Mouse (Mus musculus): ENCODE data around the gene Cdh1. TPM values are rescaled to one million over a fixed set of nuclear protein-coding genes. Genes with fewer than 3 reads are reported as not detected.

The Cdh1 gene
- polyA plus RNA-seq, 1 experiment from 2014 or later, result 74.0 TPM

GRCm38 (mm10) chr8:106617865-106618264, 14.7 kb downstream of the Cdh1 start:
- no peaks in the 10 kb centered on the region for H3K9me3 ChIP-seq (replicated peaks; ENCODE audit: low read length)
- ATAC-seq (replicated peaks; ENCODE audit: low FRiP score, low read depth) (no peak), DNase-seq (ENCODE audit: low spot score) (no peak)
- H3K36me3 ChIP-seq (ENCODE audit: insufficient read depth, low read length), result no peaks in the 10 kb centered on the region
- no peak overlapping the region for H3K4me2 ChIP-seq (ENCODE audit: low read length)
- H3K27ac ChIP-seq, result peak overlapping the region; percentile 82; the same call in 1 of the 2 replicates
- WGBS, result 81% methylated on average over 6 of the region's 6 CpGs
- H3K9ac ChIP-seq (ENCODE audit: low read depth, low read length), result no peak overlapping the region
- no peak for TF ChIP-seq CTCF (IDR thresholded peaks at IDR 0.05; ENCODE audit: low read depth)
- no peak overlapping the region for H3K4me3 ChIP-seq (replicated peaks; ENCODE audit: low read depth, low read length)
- no peaks in the 10 kb centered on the region for H3K27me3 ChIP-seq (ENCODE audit: insufficient read depth, low read length)
- H3K4me1 ChIP-seq (replicated peaks; ENCODE audit: insufficient read depth, low read length), result peaks cover 7% of the 10 kb centered on the region

DNA sequence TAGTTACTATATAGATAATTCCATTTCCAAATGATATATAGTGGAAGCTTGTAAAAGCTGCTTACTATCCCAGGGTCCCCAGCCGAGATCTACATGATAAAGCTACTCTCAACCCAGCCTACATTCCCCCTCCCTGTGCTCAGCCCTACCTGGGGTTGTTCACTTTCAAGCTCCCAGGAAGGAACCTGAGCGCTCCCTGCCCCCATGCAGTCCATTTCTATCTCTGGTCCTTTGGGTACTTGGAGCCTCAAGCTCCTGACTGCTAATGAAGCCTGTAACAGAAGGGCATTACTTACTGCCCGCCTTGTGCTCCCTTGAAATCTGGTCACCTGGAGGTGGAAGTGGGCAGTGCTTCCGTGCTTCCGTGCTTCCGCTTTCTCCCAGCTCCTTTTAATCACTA, 15.2 kb downstream of the Cdh1 start:
- WGBS, result 50% methylated on average over 6 of the region's 6 CpGs
- H3K4me1 ChIP-seq (replicated peaks; ENCODE audit: insufficient read depth, low read length), result peaks cover 7% of the 10 kb centered on the region
- peak overlapping the region; percentile 82 for H3K27ac ChIP-seq
- no peak overlapping the region for H3K9ac ChIP-seq (ENCODE audit: low read depth, low read length)
- H3K27me3 ChIP-seq (ENCODE audit: insufficient read depth, low read length), result no peaks in the 10 kb centered on the region
- no peak overlapping the region for H3K4me2 ChIP-seq (ENCODE audit: low read length)
- DNase-seq (ENCODE audit: low spot score), result no peak
- no peak overlapping the region for H3K4me3 ChIP-seq (replicated peaks; ENCODE audit: low read depth, low read length)
- TF ChIP-seq CTCF (IDR thresholded peaks at IDR 0.05; ENCODE audit: low read depth), result no peak; the same call in 1 of the 2 replicates
- no peaks in the 10 kb centered on the region for H3K9me3 ChIP-seq (replicated peaks; ENCODE audit: low read length)
- ATAC-seq (replicated peaks; ENCODE audit: low FRiP score, low read depth), result no peak
- no peaks in the 10 kb centered on the region for H3K36me3 ChIP-seq (ENCODE audit: insufficient read depth, low read length)

DNA sequence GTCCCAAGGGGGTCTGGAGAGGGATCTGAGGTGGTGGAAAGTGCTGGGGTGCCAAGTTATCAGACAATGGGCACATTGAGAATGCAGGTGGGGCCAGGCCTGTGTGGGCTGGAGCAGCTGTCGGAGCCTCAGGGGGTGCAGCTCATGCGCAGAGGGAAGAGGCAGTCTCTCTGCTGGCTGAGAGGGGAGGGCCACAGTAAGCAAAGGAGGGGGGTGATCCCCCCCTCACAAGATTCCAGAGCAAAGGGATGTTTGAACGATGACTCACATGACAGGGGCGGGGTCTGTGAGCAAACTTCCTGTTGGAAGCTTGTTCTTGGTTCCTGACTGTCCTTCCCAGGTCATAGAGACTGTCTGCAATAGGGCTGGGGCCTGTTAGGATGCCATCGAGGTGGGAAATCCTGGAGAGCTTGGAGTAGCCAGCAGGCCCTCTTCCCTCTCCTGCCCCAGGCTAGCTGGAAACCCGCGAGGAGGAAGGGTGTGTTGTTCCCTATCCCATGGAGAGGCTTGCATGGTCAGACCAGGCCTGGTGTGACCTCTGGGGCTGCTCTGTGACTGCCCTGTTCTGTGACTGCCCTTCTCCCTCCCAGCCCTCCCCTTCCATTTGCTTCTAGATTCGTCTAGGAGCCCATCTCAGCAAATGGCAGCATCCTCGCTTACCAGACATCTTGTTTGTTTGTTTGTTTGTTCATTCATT, 16.5 kb downstream of the Cdh1 start:
- no peaks in the 10 kb centered on the region for H3K36me3 ChIP-seq (ENCODE audit: insufficient read depth, low read length)
- peaks cover 7% of the 10 kb centered on the region for H3K4me1 ChIP-seq (replicated peaks; ENCODE audit: insufficient read depth, low read length)
- no peak overlapping the region for H3K4me3 ChIP-seq (replicated peaks; ENCODE audit: low read depth, low read length)
- H3K9ac ChIP-seq (ENCODE audit: low read depth, low read length), result 0 out of 2 replicates have a peak overlapping the region, but pooled peaks have one; percentile 44
- peak; percentile 81 for ATAC-seq (replicated peaks; ENCODE audit: low FRiP score, low read depth)
- TF ChIP-seq CTCF (IDR thresholded peaks at IDR 0.05; ENCODE audit: low read depth), result no peak
- no peaks in the 10 kb centered on the region for H3K9me3 ChIP-seq (replicated peaks; ENCODE audit: low read length)
- DNase-seq (ENCODE audit: low spot score), result peak; percentile 85
- H3K27me3 ChIP-seq (ENCODE audit: insufficient read depth, low read length), result no peaks in the 10 kb centered on the region
- H3K27ac ChIP-seq, result peak overlapping the region; percentile 82
- 48% methylated on average over 9 of the region's 9 CpGs for WGBS
- H3K4me2 ChIP-seq (ENCODE audit: low read length), result no peak overlapping the region

DNA sequence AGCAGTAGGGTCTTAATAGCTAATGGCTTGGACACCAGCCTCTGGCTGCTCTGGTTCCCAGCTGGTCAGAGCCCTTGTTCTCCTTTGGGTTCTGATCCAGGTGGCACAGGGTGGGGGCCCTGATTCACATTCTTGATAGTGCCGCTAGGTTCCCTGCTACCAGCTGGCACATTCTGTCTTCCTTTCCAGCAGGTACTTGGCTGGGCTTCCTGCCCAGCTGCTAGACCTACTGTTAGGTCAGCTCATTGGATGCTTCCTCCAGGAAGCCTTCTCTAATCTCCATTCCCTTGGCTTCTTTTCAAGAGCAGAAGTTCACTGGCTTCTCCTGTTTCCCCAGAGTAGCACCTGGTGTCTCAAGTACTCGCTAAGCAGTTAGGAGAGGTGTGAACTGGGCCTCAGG, 17.3 kb downstream of the Cdh1 start:
- ATAC-seq (replicated peaks; ENCODE audit: low FRiP score, low read depth) (no peak), DNase-seq (ENCODE audit: low spot score) (no peak)
- Histone ChIP-seq H3K27me3 (ENCODE audit: insufficient read depth, low read length) (no peaks in the 10 kb centered on the region), H3K4me1 (replicated peaks; ENCODE audit: insufficient read depth, low read length) (peaks cover 7% of the 10 kb centered on the region), H3K9me3 (replicated peaks; ENCODE audit: low read length) (no peaks in the 10 kb centered on the region), H3K36me3 (ENCODE audit: insufficient read depth, low read length) (no peaks in the 10 kb centered on the region), H3K9ac (ENCODE audit: low read depth, low read length) (no peak overlapping the region), H3K4me3 (replicated peaks; ENCODE audit: low read depth, low read length) (no peak overlapping the region), H3K27ac (peak overlapping the region; percentile 82), H3K4me2 (ENCODE audit: low read length) (no peak overlapping the region)
- WGBS, result 63% methylated on average over 2 of the region's 2 CpGs
- no peak for TF ChIP-seq CTCF (IDR thresholded peaks at IDR 0.05; ENCODE audit: low read depth)

GRCm38 (mm10) chr8:106623016-106623415, 19.9 kb downstream of the Cdh1 start:
- Histone ChIP-seq H3K4me1 (replicated peaks; ENCODE audit: insufficient read depth, low read length) (peaks cover 7% of the 10 kb centered on the region), H3K27ac (peak overlapping the region; percentile 79), H3K36me3 (ENCODE audit: insufficient read depth, low read length) (no peaks in the 10 kb centered on the region), H3K9ac (ENCODE audit: low read depth, low read length) (no peak overlapping the region), H3K9me3 (replicated peaks; ENCODE audit: low read length) (no peaks in the 10 kb centered on the region), H3K4me3 (replicated peaks; ENCODE audit: low read depth, low read length) (no peak overlapping the region), H3K4me2 (ENCODE audit: low read length) (peak overlapping the region; percentile 19; the same call in 1 of the 2 replicates), H3K27me3 (ENCODE audit: insufficient read depth, low read length) (no peaks in the 10 kb centered on the region)
- WGBS, result 12% methylated on average over 5 of the region's 5 CpGs
- DNase-seq (ENCODE audit: low spot score) (no peak), ATAC-seq (replicated peaks; ENCODE audit: low FRiP score, low read depth) (peak; percentile 34; the same call in 1 of the 2 replicates)
- no peak for TF ChIP-seq CTCF (IDR thresholded peaks at IDR 0.05; ENCODE audit: low read depth)

DNA sequence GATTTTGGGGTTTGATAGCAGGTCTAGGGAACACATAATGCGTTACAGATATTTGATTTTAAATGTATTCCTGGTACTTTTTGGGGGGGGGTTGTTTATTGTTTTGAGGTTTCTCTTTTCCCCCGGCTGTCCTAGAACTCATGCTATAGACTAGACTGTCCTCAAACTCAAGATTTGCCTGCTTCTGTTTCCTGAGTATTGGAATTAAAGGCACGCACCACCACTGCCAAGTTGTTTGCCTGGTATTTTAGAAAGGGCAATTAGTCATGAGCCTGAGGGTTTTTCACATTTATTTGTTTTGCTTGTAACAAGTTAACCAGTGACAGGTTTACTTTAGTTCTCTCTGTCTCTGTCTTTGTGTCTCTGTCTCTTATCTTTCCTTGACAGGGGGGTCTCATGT, 20.3 kb downstream of the Cdh1 start:
- Histone ChIP-seq H3K36me3 (ENCODE audit: insufficient read depth, low read length) (no peaks in the 10 kb centered on the region), H3K4me2 (ENCODE audit: low read length) (0 out of 2 replicates have a peak overlapping the region, but pooled peaks have one; percentile 19), H3K9me3 (replicated peaks; ENCODE audit: low read length) (no peaks in the 10 kb centered on the region), H3K27me3 (ENCODE audit: insufficient read depth, low read length) (no peaks in the 10 kb centered on the region), H3K9ac (ENCODE audit: low read depth, low read length) (no peak overlapping the region), H3K4me3 (replicated peaks; ENCODE audit: low read depth, low read length) (no peak overlapping the region), H3K4me1 (replicated peaks; ENCODE audit: insufficient read depth, low read length) (peaks cover 7% of the 10 kb centered on the region), H3K27ac (peak overlapping the region; percentile 79)
- no peak for TF ChIP-seq CTCF (IDR thresholded peaks at IDR 0.05; ENCODE audit: low read depth)
- ATAC-seq (replicated peaks; ENCODE audit: low FRiP score, low read depth), result no peak
- 77% methylated on average over 3 of the region's 3 CpGs for WGBS
- no peak for DNase-seq (ENCODE audit: low spot score)

All from kidney, postnatal 0 days (tissue).